Mouse (Mus musculus): ENCODE measurements around the gene Slc24a1. TPM values are rescaled to one million over a fixed set of nuclear protein-coding genes. Genes with fewer than 3 reads are reported as not detected.

Slc24a1 gene
- polyA plus RNA-seq, 1 experiment from 2014 or later: 0.13 TPM

DNA sequence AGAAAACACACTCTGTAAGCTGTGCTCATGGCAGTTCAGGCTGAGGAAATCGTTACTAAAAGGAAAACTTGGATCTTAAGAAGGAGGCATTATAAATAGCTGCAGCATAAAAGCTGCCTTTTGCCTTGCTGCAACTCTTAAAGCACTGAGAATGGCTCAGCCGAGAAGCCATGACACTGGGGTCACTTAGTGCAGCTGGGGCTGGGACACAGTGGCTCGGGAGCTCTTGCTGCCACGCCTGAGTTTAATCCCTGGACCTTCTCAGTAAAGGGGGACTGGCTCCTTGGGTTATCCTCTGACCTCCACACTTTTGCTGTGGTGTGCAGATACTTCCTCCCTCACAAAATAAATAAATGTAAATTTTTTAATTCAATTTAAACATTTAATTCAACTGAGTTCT lies 48.5 kb downstream of the Slc24a1 start:
- no peak overlapping the region for H3K4me2 ChIP-seq (replicated peaks)
- H3K27me3 ChIP-seq (ENCODE audit: control insufficient read depth, insufficient read depth, low read length): no peaks in the 10 kb centered on the region
- no peak overlapping the region for H3K4me3 ChIP-seq (replicated peaks; ENCODE audit: low read length)
- no peaks in the 10 kb centered on the region for H3K9me3 ChIP-seq (ENCODE audit: control insufficient read depth, low read length)
- WGBS: 32% methylated on average over 4 of the region's 4 CpGs
- H3K36me3 ChIP-seq (replicated peaks; ENCODE audit: control insufficient read depth, insufficient read depth): peaks cover 33% of the 10 kb centered on the region
- H3K9ac ChIP-seq: no peak overlapping the region
- DNase-seq (ENCODE audit: low spot score) (no peak), ATAC-seq (ENCODE audit: low FRiP score) (no peak)
- H3K4me1 ChIP-seq (replicated peaks; ENCODE audit: control insufficient read depth, insufficient read depth, low read length): no peaks in the 10 kb centered on the region
- no peak overlapping the region for H3K27ac ChIP-seq

DNA sequence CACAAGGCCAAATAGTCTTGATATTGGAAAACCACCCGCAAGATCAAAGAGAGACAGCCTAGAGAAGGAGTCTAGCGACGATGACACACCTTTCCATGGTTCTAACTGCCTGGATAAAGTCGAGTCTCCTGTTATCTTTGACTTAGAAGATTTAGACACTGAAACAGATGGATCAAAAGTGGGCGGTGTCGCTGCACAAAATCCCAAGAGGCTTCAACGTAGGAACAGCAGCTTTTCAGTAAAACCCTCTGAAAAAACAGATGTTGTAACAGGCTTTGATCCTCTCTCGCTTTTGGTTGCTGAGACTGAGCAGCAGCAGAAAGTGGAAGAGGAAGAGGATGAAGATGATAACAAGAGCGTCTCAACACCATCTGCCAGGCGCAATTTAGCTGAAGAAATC lies 54.8 kb downstream of the Slc24a1 start:
- no peaks in the 10 kb centered on the region for H3K4me1 ChIP-seq (replicated peaks; ENCODE audit: control insufficient read depth, insufficient read depth, low read length)
- no peak overlapping the region for H3K4me3 ChIP-seq (replicated peaks; ENCODE audit: low read length)
- H3K27ac ChIP-seq: no peak overlapping the region
- no peaks in the 10 kb centered on the region for H3K27me3 ChIP-seq (ENCODE audit: control insufficient read depth, insufficient read depth, low read length)
- no peak overlapping the region for H3K9ac ChIP-seq
- H3K4me2 ChIP-seq (replicated peaks): no peak overlapping the region
- WGBS: 89% methylated on average over 10 of the region's 10 CpGs
- no peak for DNase-seq (ENCODE audit: low spot score)
- peaks cover 44% of the 10 kb centered on the region for H3K36me3 ChIP-seq (replicated peaks; ENCODE audit: control insufficient read depth, insufficient read depth)
- H3K9me3 ChIP-seq (ENCODE audit: control insufficient read depth, low read length): no peaks in the 10 kb centered on the region
- ATAC-seq (ENCODE audit: low FRiP score): no peak

DNA sequence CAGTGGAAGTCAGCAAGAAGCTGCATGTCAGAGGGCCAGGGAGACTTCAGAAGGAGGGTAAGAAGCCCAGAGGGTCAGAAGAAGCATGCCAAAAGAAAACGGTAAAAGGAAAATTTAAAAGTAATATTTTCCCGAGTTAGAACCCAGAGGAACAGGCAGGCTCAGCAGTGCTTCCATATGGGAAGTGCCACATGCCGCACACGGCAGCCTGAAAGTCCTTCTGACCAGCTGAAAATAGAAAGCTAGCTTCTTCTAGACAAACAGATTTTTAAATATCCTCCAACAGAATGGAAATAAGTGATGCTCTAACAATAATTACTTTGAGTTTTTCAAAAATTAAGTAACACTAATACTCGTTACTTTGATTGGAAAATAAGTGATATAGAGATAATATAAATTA lies 65.4 kb downstream of the Slc24a1 start:
- no peak overlapping the region for H3K27ac ChIP-seq
- H3K9ac ChIP-seq: no peak overlapping the region
- DNase-seq (ENCODE audit: low spot score) (no peak), ATAC-seq (ENCODE audit: low FRiP score) (no peak)
- H3K9me3 ChIP-seq (ENCODE audit: control insufficient read depth, low read length): no peaks in the 10 kb centered on the region
- peaks cover 27% of the 10 kb centered on the region for H3K36me3 ChIP-seq (replicated peaks; ENCODE audit: control insufficient read depth, insufficient read depth)
- no peak overlapping the region for H3K4me2 ChIP-seq (replicated peaks)
- no peak overlapping the region for H3K4me3 ChIP-seq (replicated peaks; ENCODE audit: low read length)
- WGBS: 88% methylated on average over 5 of the region's 5 CpGs
- H3K4me1 ChIP-seq (replicated peaks; ENCODE audit: control insufficient read depth, insufficient read depth, low read length): no peaks in the 10 kb centered on the region
- no peaks in the 10 kb centered on the region for H3K27me3 ChIP-seq (ENCODE audit: control insufficient read depth, insufficient read depth, low read length)

Small RNA genes within 50 kb of the gene (microRNA-seq; reads per million reads assigned to microRNA genes)
- not detected for gene Gm25640

Other genes starting within 250 kb of the Slc24a1 start
- 450 and 457 TPM in 2 replicates for gene Rab11a, start 213.8 kb downstream of the Slc24a1 start, polyA plus RNA-seq (2014; fragmentation: Nextera tagmentation; extraction: Ambion mirVana)
- gene Dennd4a, start 140.3 kb downstream of the Slc24a1 start, polyA plus RNA-seq (2014; fragmentation: Nextera tagmentation; extraction: Ambion mirVana): 12.4 and 12.7 TPM in 2 replicates
- gene Ints14, start 9.3 kb upstream of the Slc24a1 start, polyA plus RNA-seq (2014; fragmentation: Nextera tagmentation; extraction: Ambion mirVana): 37.6 and 39.1 TPM in 2 replicates
- 149 and 185 TPM in 2 replicates for gene Hacd3, start 70.1 kb upstream of the Slc24a1 start, polyA plus RNA-seq (2014; fragmentation: Nextera tagmentation; extraction: Ambion mirVana)
- 33.9 and 39.5 TPM in 2 replicates for gene Dpp8, start 80.8 kb upstream of the Slc24a1 start, polyA plus RNA-seq (2014; fragmentation: Nextera tagmentation; extraction: Ambion mirVana)
- 18.9 and 19.4 TPM in 2 replicates for gene Igdcc4, start 149.9 kb upstream of the Slc24a1 start, polyA plus RNA-seq (2014; fragmentation: Nextera tagmentation; extraction: Ambion mirVana)
- 10.5 and 10.6 TPM in 2 replicates for gene Igdcc3, start 189.6 kb upstream of the Slc24a1 start, polyA plus RNA-seq (2014; fragmentation: Nextera tagmentation; extraction: Ambion mirVana)
- 6.3 and 7.9 TPM in 2 replicates for gene Parp16, start 243.7 kb upstream of the Slc24a1 start, polyA plus RNA-seq (2014; fragmentation: Nextera tagmentation; extraction: Ambion mirVana)